ENCODE assay signal across 29 mouse cellular contexts in the genomic region with DNA sequence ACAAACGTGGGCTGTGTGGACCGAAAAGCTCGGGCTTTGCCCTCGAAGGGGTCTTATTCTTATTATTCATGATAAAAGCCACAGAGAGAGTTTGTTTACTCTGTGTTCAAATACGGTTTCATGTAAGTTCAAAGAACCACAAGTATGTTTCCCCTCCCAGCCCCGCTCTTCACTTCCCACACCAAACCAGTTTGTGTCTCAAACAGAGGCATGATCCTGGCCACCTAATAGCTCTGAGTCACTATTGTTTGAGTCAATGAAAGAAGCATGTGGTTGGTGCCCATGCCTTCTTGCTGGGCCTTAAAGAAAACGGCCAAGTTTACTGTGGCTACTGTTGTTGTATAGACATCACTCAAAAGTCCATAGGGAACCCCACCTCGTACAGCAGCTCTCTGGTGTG. TPM values are rescaled to one million over a fixed set of nuclear protein-coding genes. Genes with fewer than 3 reads are reported as not detected.
A peak's percentile ranks its signal among the peaks of the same experiment; 100 is the strongest.
DNase-seq lines count a peak whose midpoint lies in the region; ATAC-seq and TF ChIP-seq lines count a peak whose summit lies in the region.
"Had no signal": no experiment of that assay in that cellular context is flagged by ENCODE, and none has a peak within 500 bp of the region (broad histone marks: within the 10 kb centered on the region; RNA-seq: fewer than 3 reads in every experiment).

No protein-coding gene starts in this region.

- H3K9ac ChIP-seq in heart, embryonic 16.5 days (ENCODE audit: low read length) = no peak overlapping the region
- H3K9ac ChIP-seq in midbrain, embryonic 11.5 days (ENCODE audit: low read length) = no peak overlapping the region
- H3K9ac ChIP-seq in liver, postnatal 0 days (replicated peaks) = no peak overlapping the region
- H3K9ac ChIP-seq: embryonic facial prominence, embryonic 13.5 days; forebrain, embryonic 12.5 days; forebrain, embryonic 15.5 days; hindbrain, embryonic 14.5 days had no signal

- no peak for TF ChIP-seq CTCF in liver, postnatal 0 days (IDR thresholded peaks at IDR 0.05; ENCODE audit: low read depth)

- no peak for ATAC-seq in heart, embryonic 16.5 days (replicated peaks; ENCODE audit: extremely low read depth, insufficient read depth, low FRiP score)
- ATAC-seq in midbrain, embryonic 11.5 days (ENCODE audit: low FRiP score) = no peak
- no peak for ATAC-seq in liver, postnatal 0 days
- ATAC-seq: CD4-positive, CD25-positive, alpha-beta regulatory T cell, adult 4 months; forebrain, embryonic 15.5 days; hindbrain, postnatal 0 days; inflammation-experienced regulatory T-cells, adult 6 months; intestine, embryonic 16.5 days had no signal

- no peak for TF ChIP-seq EP300 in liver, postnatal 0 days (IDR thresholded peaks at IDR 0.05; ENCODE audit: low read depth)

- WGBS in heart, embryonic 16.5 days = 77% methylated on average over 8 of the region's 8 CpGs
- 90% methylated on average over 8 of the region's 8 CpGs for WGBS in midbrain, embryonic 11.5 days
- WGBS in midbrain, embryonic 10.5 days = 89% methylated on average over 8 of the region's 8 CpGs
- WGBS in liver, postnatal 0 days (ENCODE audit: insufficient replicate concordance) = 75% methylated on average over 8 of the region's 8 CpGs

- DNase-seq in heart, adult 11 months = peak; percentile 72
- DNase-seq in heart, postnatal 10 days = no peak
- DNase-seq in heart, adult 9 months (ENCODE audit: low spot score in 2 of 2) = no peak
- DNase-seq in midbrain, embryonic 11.5 days (ENCODE audit: low spot score, missing footprints) = peak; percentile 66
- DNase-seq in midbrain, embryonic 10.5 days (ENCODE audit: low spot score) = no peak
- no peak for DNase-seq in liver, postnatal 0 days
- DNase-seq: adrenal gland, adult 2 months; adrenal gland, postnatal 14 days; cerebellum, adult 11-12 months; cerebellum, adult 8-10 months; cerebellum, postnatal 10 days; cerebellum, postnatal 36 days; embryo, embryonic 11 days; gastrocnemius, postnatal 25 days; heart, postnatal 4 days; kidney, adult 18-20 months had no signal

- H3K4me2 ChIP-seq in heart, embryonic 16.5 days (ENCODE audit: low read depth, low read length) = no peak overlapping the region
- H3K4me2 ChIP-seq in midbrain, embryonic 11.5 days = no peak overlapping the region
- no peak overlapping the region for H3K4me2 ChIP-seq in liver, postnatal 0 days (ENCODE audit: low read depth, low read length)
- H3K4me2 ChIP-seq: embryonic facial prominence, embryonic 13.5 days; forebrain, embryonic 12.5 days; forebrain, embryonic 15.5 days; heart, embryonic 11.5 days; hindbrain, embryonic 14.5 days had no signal

- H3K4me1 ChIP-seq in heart, embryonic 16.5 days (ENCODE audit: control insufficient read depth, insufficient read depth, low read length) = peaks cover 26% of the 10 kb centered on the region
- H3K4me1 ChIP-seq in midbrain, embryonic 11.5 days (ENCODE audit: control insufficient read depth, insufficient read depth, low read length) = peaks cover 2% of the 10 kb centered on the region; the same call in 1 of the 2 replicates
- peaks cover 13% of the 10 kb centered on the region for H3K4me1 ChIP-seq in midbrain, embryonic 10.5 days
- H3K4me1 ChIP-seq in liver, postnatal 0 days (ENCODE audit: insufficient read depth) = peaks cover 3% of the 10 kb centered on the region; the same call in 1 of the 2 replicates
- H3K4me1 ChIP-seq: forebrain, embryonic 12.5 days; forebrain, embryonic 15.5 days had no signal

- intact Hi-C loops in heart, postnatal 10 days (cut with DNase I) = no loop called here

- H3K9me3 ChIP-seq in heart, embryonic 16.5 days (replicated peaks; ENCODE audit: control insufficient read depth, low read length) = no peaks in the 10 kb centered on the region
- no peaks in the 10 kb centered on the region for H3K9me3 ChIP-seq in midbrain, embryonic 11.5 days (ENCODE audit: control insufficient read depth, low read length)
- no peaks in the 10 kb centered on the region for H3K9me3 ChIP-seq in midbrain, embryonic 10.5 days (replicated peaks)
- H3K9me3 ChIP-seq in liver, postnatal 0 days (ENCODE audit: low read length) = no peaks in the 10 kb centered on the region
- H3K9me3 ChIP-seq: embryonic facial prominence, embryonic 10.5 days; embryonic facial prominence, embryonic 13.5 days; forebrain, embryonic 12.5 days; forebrain, embryonic 15.5 days had no signal

- no peak overlapping the region for H3K4me3 ChIP-seq in heart, embryonic 16.5 days (ENCODE audit: low read length)
- no peak overlapping the region for H3K4me3 ChIP-seq in midbrain, embryonic 11.5 days (ENCODE audit: low read depth, low read length)
- H3K4me3 ChIP-seq in midbrain, embryonic 10.5 days = no peak overlapping the region
- no peak overlapping the region for H3K4me3 ChIP-seq in liver, postnatal 0 days (ENCODE audit: low read depth, low read length)
- H3K4me3 ChIP-seq: embryonic facial prominence, embryonic 10.5 days; embryonic facial prominence, embryonic 13.5 days; erythroblast, embryonic 14.5 days; forebrain, embryonic 12.5 days; forebrain, embryonic 15.5 days had no signal

- H3K27me3 ChIP-seq in heart, embryonic 16.5 days (ENCODE audit: control insufficient read depth, insufficient read depth, low read length) = no peaks in the 10 kb centered on the region
- H3K27me3 ChIP-seq in midbrain, embryonic 11.5 days (ENCODE audit: control insufficient read depth, insufficient read depth, low read length) = no peaks in the 10 kb centered on the region
- H3K27me3 ChIP-seq in midbrain, embryonic 10.5 days (ENCODE audit: low read depth, poor library complexity, severe bottlenecking) = peaks cover 29% of the 10 kb centered on the region
- no peaks in the 10 kb centered on the region for H3K27me3 ChIP-seq in liver, postnatal 0 days (ENCODE audit: insufficient read depth, low read length)
- H3K27me3 ChIP-seq: embryonic facial prominence, embryonic 13.5 days; forebrain, embryonic 12.5 days; forebrain, embryonic 15.5 days had no signal

- H3K36me3 ChIP-seq in heart, embryonic 16.5 days (ENCODE audit: control insufficient read depth, insufficient read depth) = no peaks in the 10 kb centered on the region
- no peaks in the 10 kb centered on the region for H3K36me3 ChIP-seq in midbrain, embryonic 11.5 days (ENCODE audit: control insufficient read depth, insufficient read depth, low read length)
- H3K36me3 ChIP-seq in midbrain, embryonic 10.5 days = no peaks in the 10 kb centered on the region
- no peaks in the 10 kb centered on the region for H3K36me3 ChIP-seq in liver, postnatal 0 days (replicated peaks; ENCODE audit: insufficient read depth, low read length)
- H3K36me3 ChIP-seq: embryonic facial prominence, embryonic 10.5 days; embryonic facial prominence, embryonic 13.5 days; forebrain, embryonic 12.5 days; forebrain, embryonic 15.5 days had no signal

- peak overlapping the region; percentile 61 for H3K27ac ChIP-seq in heart, embryonic 16.5 days (ENCODE audit: low read length)
- no peak overlapping the region for H3K27ac ChIP-seq in midbrain, embryonic 11.5 days (ENCODE audit: low read depth, low read length)
- no peak overlapping the region for H3K27ac ChIP-seq in midbrain, embryonic 10.5 days (replicated peaks)
- no peak overlapping the region for H3K27ac ChIP-seq in liver, postnatal 0 days (ENCODE audit: low read depth)
- H3K27ac ChIP-seq: embryonic facial prominence, embryonic 10.5 days; embryonic facial prominence, embryonic 13.5 days; forebrain, embryonic 12.5 days; forebrain, embryonic 15.5 days; hindbrain, embryonic 14.5 days; hindbrain, postnatal 0 days had no signal

RNA-seq across cellular contexts. Expression of gene Kdr, which starts 43.0 kb away (rescaled TPM):
- total RNA-seq in heart, postnatal 10 days (2021) = 100 to 1,000 TPM; 124 to 160 TPM
- 38.5 and 46.2 TPM in 2 replicates for polyA plus RNA-seq in heart, embryonic 16.5 days (2015; fragmentation: Nextera tagmentation; extraction: Ambion mirVana)
- 24.5 and 28.1 TPM in 2 replicates for polyA plus RNA-seq in midbrain, embryonic 11.5 days (2014; fragmentation: Nextera tagmentation; extraction: Ambion mirVana)
- 26.2 and 29.2 TPM in 2 replicates for polyA plus RNA-seq in midbrain, embryonic 10.5 days (2016; fragmentation: Nextera tagmentation; extraction: Ambion mirVana)
- 7.9 and 9.6 TPM in 2 replicates for polyA plus RNA-seq in liver, postnatal 0 days (2015; fragmentation: Nextera tagmentation; extraction: Ambion mirVana)
- total RNA-seq: MEL had no signal

Comparison
In these comparisons a context has a peak if more than half of its experiments do, and no peak if none do; other contexts are left out.
1. DNase-seq: peak in heart, adult 11 months (single experiment) and midbrain, embryonic 11.5 days (single experiment); none in heart, postnatal 10 days (0 of 2), heart, adult 9 months (0 of 2), midbrain, embryonic 10.5 days (single experiment) and liver, postnatal 0 days (single experiment).